Mouse (Mus musculus): ENCODE results near the gene Ldb3. TPM values are rescaled to one million over a fixed set of nuclear protein-coding genes. Genes with fewer than 3 reads are reported as not detected.

The Ldb3 gene
- total RNA-seq, 2 experiments from 2014 or later: 0.46 to 2.6 TPM

Other genes with a start within 250 kb of the Ldb3 start
- gene Fam25c, start 233.2 kb downstream of the Ldb3 start, total RNA-seq (2021): not detected
- gene Sncg, start 213.9 kb downstream of the Ldb3 start, total RNA-seq (2021): 100 to 1,000 TPM in 1 of 2 experiments, 10 to 100 TPM in 1; 16.6 to 229 TPM
- 10 to 100 TPM; 24.0 to 28.0 TPM for gene Mmrn2, start 213.2 kb downstream of the Ldb3 start, total RNA-seq (2021)
- gene Bmpr1a, start 85.3 kb downstream of the Ldb3 start, total RNA-seq (2021): 10 to 100 TPM; 49.1 to 65.5 TPM
- gene 9230112D13Rik, start 65.9 kb downstream of the Ldb3 start, total RNA-seq (2021): not detected
- gene Opn4, start 11.5 kb upstream of the Ldb3 start, total RNA-seq (2021): not detected
- gene Wapl, start 85.2 kb upstream of the Ldb3 start, total RNA-seq (2021): 10 to 100 TPM; 72.4 to 90.5 TPM
- 1 to 10 TPM in 1 of 2 experiments, under 1 TPM in 1; 0.80 to 1.1 TPM for gene Grid1, start 231.4 kb upstream of the Ldb3 start, total RNA-seq (2021)

Measured in adrenal gland, adult 18-20 months (tissue).